Mouse (Mus musculus): Measurements from ENCODE around the gene Olfr889. TPM values are rescaled to one million over a fixed set of nuclear protein-coding genes. Genes with fewer than 3 reads are reported as not detected.

The Olfr889 gene
- not detected for polyA plus RNA-seq (2015; fragmentation: Illumina TruSeq; extraction: RNeasy Lipid Tissue Mini Kit (QIAGEN cat#74804); ENCODE audit: low read depth, low replicate concordance)

GRCm38 (mm10) chr9:38114898-38115297, at the start of gene Olfr889:
Gene Olfr889, plus strand, starts transcription at chr9:38115198.

GRCm38 (mm10) chr9:38083772-38084171, 31.2 kb upstream of the Olfr889 start, which contains the start of gene Olfr887:
Gene Olfr887, plus strand, starts transcription at chr9:38084072.

GRCm38 (mm10) chr9:38107828-38108227, 7.2 kb upstream of the Olfr889 start, which contains the start of gene Olfr888:
Gene Olfr888, plus strand, starts transcription at chr9:38108128.

GRCm38 (mm10) chr9:38142217-38142616, 27.2 kb downstream of the Olfr889 start, which contains the start of gene Olfr890:
Gene Olfr890, plus strand, starts transcription at chr9:38142517.

Other genes starting within 250 kb of the Olfr889 start
- gene Olfr145, start 218.5 kb upstream of the Olfr889 start, polyA plus RNA-seq (2015; fragmentation: Illumina TruSeq; extraction: RNeasy Lipid Tissue Mini Kit (QIAGEN cat#74804); ENCODE audit: low read depth, low replicate concordance): not detected
- not detected for gene Olfr878, start 197.4 kb upstream of the Olfr889 start, polyA plus RNA-seq (2015; fragmentation: Illumina TruSeq; extraction: RNeasy Lipid Tissue Mini Kit (QIAGEN cat#74804); ENCODE audit: low read depth, low replicate concordance)
- gene Olfr881, start 123.4 kb upstream of the Olfr889 start, polyA plus RNA-seq (2015; fragmentation: Illumina TruSeq; extraction: RNeasy Lipid Tissue Mini Kit (QIAGEN cat#74804); ENCODE audit: low read depth, low replicate concordance): not detected
- gene Olfr883, start 89.4 kb upstream of the Olfr889 start, polyA plus RNA-seq (2015; fragmentation: Illumina TruSeq; extraction: RNeasy Lipid Tissue Mini Kit (QIAGEN cat#74804); ENCODE audit: low read depth, low replicate concordance): not detected
- gene Olfr884, start 68.6 kb upstream of the Olfr889 start, polyA plus RNA-seq (2015; fragmentation: Illumina TruSeq; extraction: RNeasy Lipid Tissue Mini Kit (QIAGEN cat#74804); ENCODE audit: low read depth, low replicate concordance): not detected
- gene Olfr885, start 53.9 kb upstream of the Olfr889 start, polyA plus RNA-seq (2015; fragmentation: Illumina TruSeq; extraction: RNeasy Lipid Tissue Mini Kit (QIAGEN cat#74804); ENCODE audit: low read depth, low replicate concordance): not detected
- not detected for gene Olfr887, start 31.1 kb upstream of the Olfr889 start, polyA plus RNA-seq (2015; fragmentation: Illumina TruSeq; extraction: RNeasy Lipid Tissue Mini Kit (QIAGEN cat#74804); ENCODE audit: low read depth, low replicate concordance)
- not detected for gene Olfr888, start 7.1 kb upstream of the Olfr889 start, polyA plus RNA-seq (2015; fragmentation: Illumina TruSeq; extraction: RNeasy Lipid Tissue Mini Kit (QIAGEN cat#74804); ENCODE audit: low read depth, low replicate concordance)
- gene Olfr890, start 27.3 kb downstream of the Olfr889 start, polyA plus RNA-seq (2015; fragmentation: Illumina TruSeq; extraction: RNeasy Lipid Tissue Mini Kit (QIAGEN cat#74804); ENCODE audit: low read depth, low replicate concordance): not detected
- not detected for gene Olfr891, start 65.6 kb downstream of the Olfr889 start, polyA plus RNA-seq (2015; fragmentation: Illumina TruSeq; extraction: RNeasy Lipid Tissue Mini Kit (QIAGEN cat#74804); ENCODE audit: low read depth, low replicate concordance)
- gene Olfr893, start 93.2 kb downstream of the Olfr889 start, polyA plus RNA-seq (2015; fragmentation: Illumina TruSeq; extraction: RNeasy Lipid Tissue Mini Kit (QIAGEN cat#74804); ENCODE audit: low read depth, low replicate concordance): not detected
- not detected for gene Olfr894, start 102.9 kb downstream of the Olfr889 start, polyA plus RNA-seq (2015; fragmentation: Illumina TruSeq; extraction: RNeasy Lipid Tissue Mini Kit (QIAGEN cat#74804); ENCODE audit: low read depth, low replicate concordance)
- gene Olfr143, start 137.6 kb downstream of the Olfr889 start, polyA plus RNA-seq (2015; fragmentation: Illumina TruSeq; extraction: RNeasy Lipid Tissue Mini Kit (QIAGEN cat#74804); ENCODE audit: low read depth, low replicate concordance): not detected
- gene Olfr895, start 152.7 kb downstream of the Olfr889 start, polyA plus RNA-seq (2015; fragmentation: Illumina TruSeq; extraction: RNeasy Lipid Tissue Mini Kit (QIAGEN cat#74804); ENCODE audit: low read depth, low replicate concordance): not detected
- not detected for gene Olfr896-ps1, start 175.9 kb downstream of the Olfr889 start, polyA plus RNA-seq (2015; fragmentation: Illumina TruSeq; extraction: RNeasy Lipid Tissue Mini Kit (QIAGEN cat#74804); ENCODE audit: low read depth, low replicate concordance)
- gene Olfr25, start 213.9 kb downstream of the Olfr889 start, polyA plus RNA-seq (2015; fragmentation: Illumina TruSeq; extraction: RNeasy Lipid Tissue Mini Kit (QIAGEN cat#74804); ENCODE audit: low read depth, low replicate concordance): not detected
- gene Olfr898, start 233.2 kb downstream of the Olfr889 start, polyA plus RNA-seq (2015; fragmentation: Illumina TruSeq; extraction: RNeasy Lipid Tissue Mini Kit (QIAGEN cat#74804); ENCODE audit: low read depth, low replicate concordance): not detected

Data from brain, adult 10 weeks (tissue).